Mouse (Mus musculus) bone marrow, adult 2 months (tissue): Measurements from ENCODE around the gene Traf1.

Experiments used
- CTCF ChIP-seq: fragments of 200-500 bp; IDR thresholded peaks from 2 replicates; pipeline ENCODE4 v1.5.1; 2011; ENCODE audit warnings: low read length, control low read depth; ENCODE audit not compliant: control insufficient read depth, insufficient read depth
- POLR2A ChIP-seq: fragments of 200-500 bp; IDR thresholded peaks from 2 replicates; pipeline ENCODE4 v1.6.1; 2011; ENCODE audit warnings: low read depth, mild to moderate bottlenecking, control low read depth, low read length, borderline replicate concordance; ENCODE audit not compliant: control insufficient read depth

DNA sequence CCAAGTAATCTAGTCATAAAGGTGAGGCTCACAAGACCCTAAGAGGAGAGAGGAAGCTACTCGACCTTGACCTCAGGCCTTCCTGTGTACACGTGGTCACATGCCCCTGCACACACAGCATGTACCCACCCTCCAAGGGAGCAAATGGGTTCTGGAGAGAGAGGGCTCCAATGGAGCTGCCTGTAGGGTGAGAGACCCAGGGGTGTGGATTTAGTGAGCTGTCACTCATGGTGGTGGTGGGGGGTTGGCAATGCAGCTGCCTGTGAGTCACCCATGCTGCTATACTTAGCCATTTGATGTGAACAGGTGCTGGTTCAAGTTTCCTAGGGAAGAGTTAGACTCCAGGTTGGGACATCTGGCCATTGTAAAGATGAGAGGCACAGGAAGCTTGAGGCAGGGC lies 41.4 kb downstream of the Traf1 start:
- TF ChIP-seq CTCF = no peak
- TF ChIP-seq POLR2A = no peak
